Comparison of ENCODE assay signal across 18 mouse cellular contexts in the genomic region with DNA sequence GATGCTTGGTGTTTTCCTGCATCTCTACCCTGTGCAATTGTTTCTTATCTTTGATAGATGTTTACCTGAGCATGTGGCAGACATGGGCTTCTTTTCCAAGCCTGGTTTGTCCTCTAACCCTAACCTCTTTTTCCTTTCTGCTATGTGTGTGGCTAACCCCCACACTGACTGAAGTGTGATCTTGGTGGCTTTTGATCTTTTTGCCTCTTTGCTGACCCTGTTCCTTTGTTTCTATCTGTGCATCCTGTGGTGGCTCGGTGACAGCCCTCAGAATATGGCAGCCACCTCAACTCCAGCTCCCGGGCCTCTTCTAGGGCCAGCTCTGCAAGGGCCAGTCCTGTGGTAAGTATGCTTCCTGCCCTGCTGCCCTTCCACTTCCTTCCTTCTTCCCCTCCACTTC. TPM values are rescaled to one million over a fixed set of nuclear protein-coding genes. Genes with fewer than 3 reads are reported as not detected.
DNase-seq lines count a peak whose midpoint lies in the region; TF ChIP-seq lines count a peak whose summit lies in the region.
"Had no signal": no experiment of that assay in that cellular context is flagged by ENCODE, and none has a peak within 500 bp of the region (broad histone marks: within the 10 kb centered on the region; RNA-seq: fewer than 3 reads in every experiment).

No protein-coding gene starts in this region.

- H3K4me1 ChIP-seq in spleen, adult 2 months (ENCODE audit: control insufficient read depth, insufficient read depth, insufficient read length), result peaks cover 25% of the 10 kb centered on the region; the same call in 1 of the 2 replicates
- peaks cover 45% of the 10 kb centered on the region for H3K4me1 ChIP-seq in embryonic fibroblast, embryonic 13.5 days (ENCODE audit: control insufficient read depth, insufficient read depth, low read length)

- peak in 1 of 2 experiments; percentile 14 for DNase-seq in spleen, adult 2 months (ENCODE audit: low read depth in 1 of 2, low spot score in 2 of 2)
- DNase-seq in spleen, postnatal 14 days (ENCODE audit: low spot score in 2 of 2), result no peak
- peak; percentile 47 for DNase-seq in T-cell, adult 2 months (ENCODE audit: low spot score)
- DNase-seq in naive thymus-derived CD4-positive, alpha-beta T cell, adult 2 months (ENCODE audit: low read depth), result peak; percentile 67
- no peak for DNase-seq in cerebellum, postnatal 10 days
- DNase-seq in kidney, postnatal 25 days, result no peak
- DNase-seq: adrenal gland, postnatal 25 days; cerebellum, adult 2 months; forebrain, postnatal 0 days; heart, postnatal 36 days; kidney, adult 18-20 months had no signal

- H3K36me3 ChIP-seq in spleen, adult 2 months (ENCODE audit: control insufficient read depth, insufficient read depth, low read length), result no peaks in the 10 kb centered on the region; the same call in 1 of the 2 replicates
- H3K36me3 ChIP-seq: embryonic facial prominence, embryonic 12.5 days; neural tube, embryonic 13.5 days had no signal

- no peak for TF ChIP-seq POLR2A in spleen, adult 2 months (IDR thresholded peaks at IDR 0.05; ENCODE audit: low read depth, low read length)
- TF ChIP-seq POLR2A in embryonic fibroblast, embryonic 13.5 days (IDR thresholded peaks at IDR 0.05; ENCODE audit: low read depth, low read length), result no peak

- no peak for TF ChIP-seq CTCF in spleen, adult 2 months (IDR thresholded peaks at IDR 0.05; ENCODE audit: extremely low read depth, insufficient read depth, insufficient read length, insufficient replicate concordance)
- no peak for TF ChIP-seq CTCF in embryonic fibroblast, embryonic 13.5 days (IDR thresholded peaks at IDR 0.05; ENCODE audit: borderline replicate concordance, insufficient read depth, low read length)

- WGBS in spleen, adult 2 months, result 16% methylated on average over 2 of the region's 2 CpGs

- no peaks in the 10 kb centered on the region for H3K27me3 ChIP-seq in spleen, adult 2 months (ENCODE audit: control insufficient read depth, insufficient read depth, low read length)
- H3K27me3 ChIP-seq: embryonic facial prominence, embryonic 12.5 days; neural tube, embryonic 13.5 days; Patski had no signal

- no peak overlapping the region for H3K4me3 ChIP-seq in spleen, adult 2 months (ENCODE audit: extremely low read depth, insufficient read depth, insufficient read length)
- no peak overlapping the region for H3K4me3 ChIP-seq in embryonic fibroblast, embryonic 13.5 days (ENCODE audit: insufficient read depth, low read length)
- H3K4me3 ChIP-seq: embryonic facial prominence, embryonic 12.5 days; neural tube, embryonic 13.5 days had no signal

- H3K27ac ChIP-seq in spleen, adult 2 months (ENCODE audit: insufficient read depth, low read length), result peak overlapping the region; percentile 28
- H3K27ac ChIP-seq in embryonic fibroblast, embryonic 13.5 days (ENCODE audit: insufficient read depth, low read length), result peak overlapping the region; percentile 56; the same call in 1 of the 2 replicates
- H3K27ac ChIP-seq: embryonic facial prominence, embryonic 12.5 days; liver, embryonic 14.5 days; neural tube, embryonic 13.5 days had no signal

RNA-seq across cellular contexts. Expression of a gene that starts 51.6 kb away (rescaled TPM):
- 0.05 TPM in 1 of 2 replicates, not detected in the other for polyA plus RNA-seq in spleen, adult 2 months (2012; rRNA removed)
- 0.27 TPM in 1 of 2 replicates, not detected in the other for polyA plus RNA-seq in embryonic fibroblast, embryonic 13.5 days (2011; ENCODE audit: insufficient read length, low read depth, missing spikeins)
- polyA plus RNA-seq: C2C12; small intestine, adult 2 months had no signal

Comparison
In these comparisons a context has a peak if more than half of its experiments do, and no peak if none do; other contexts are left out.
1. DNase-seq: peak in T-cell, adult 2 months (single experiment) and naive thymus-derived CD4-positive, alpha-beta T cell, adult 2 months (single experiment); none in spleen, postnatal 14 days (0 of 2), cerebellum, postnatal 10 days (0 of 2) and kidney, postnatal 25 days (0 of 2).